Mouse (Mus musculus): ENCODE measurements around the gene Ppp1r12c. TPM values are rescaled to one million over a fixed set of nuclear protein-coding genes. Genes with fewer than 3 reads are reported as not detected.

The Ppp1r12c gene
- total and polyA plus RNA-seq, 3 experiments, result 55.8 to 103 (median 71.0) TPM

DNA sequence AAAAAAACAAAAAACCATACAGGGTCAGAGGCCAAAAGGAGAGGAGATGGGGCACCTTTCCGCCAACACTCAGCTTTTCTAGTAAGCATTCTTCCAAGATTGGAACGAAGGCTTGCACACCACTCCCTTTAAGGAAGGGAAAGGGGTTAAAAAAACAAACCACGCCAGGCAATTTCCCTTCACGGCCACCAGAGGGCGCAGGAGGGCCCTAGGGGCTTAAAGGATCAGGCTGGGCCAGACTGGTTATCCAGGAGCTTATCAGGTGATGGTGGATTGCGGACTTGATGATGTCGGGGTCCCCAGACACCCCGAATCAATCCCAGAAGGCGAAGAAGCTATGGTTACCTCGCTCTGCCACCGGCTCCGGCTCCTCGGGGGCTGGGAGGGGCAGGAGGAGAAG is 11.8 kb upstream of the Ppp1r12c start:
- Histone ChIP-seq H3K4me3 (replicated peaks in 1 of 3; ENCODE audit: low read depth in 2 of 3, low read length in 2 of 3, poor library complexity in 1 of 3) (no peak overlapping the region), H3K27me3 (replicated peaks) (no peaks in the 10 kb centered on the region), H3K9me3 (replicated peaks; ENCODE audit: low read length) (no peaks in the 10 kb centered on the region), H3K9ac (ENCODE audit: insufficient read depth, low read depth) (no peak overlapping the region), H3K4me1 (ENCODE audit: control insufficient read depth in 1 of 2, insufficient read depth in 2 of 2) (peaks cover 5 to 22% of the 10 kb centered on the region in 2 experiments; a peak in 3 of 4 replicates), H3K36me3 (replicated peaks in 1 of 2; ENCODE audit: control insufficient read depth in 1 of 2, insufficient read depth in 1 of 2, low read length in 1 of 2) (no peaks in the 10 kb centered on the region), H3K4me2 (ENCODE audit: insufficient read depth, low read depth, poor library complexity, severe bottlenecking) (no peak overlapping the region), H3K79me2 (replicated peaks; ENCODE audit: control insufficient read depth, extremely low read depth, insufficient read depth, poor library complexity, severe bottlenecking) (no peaks in the 10 kb centered on the region), H3K27ac (ENCODE audit: insufficient read depth, low read depth) (no peak overlapping the region)
- TF ChIP-seq E2F4 (IDR thresholded peaks at IDR 0.05; ENCODE audit: insufficient replicate concordance, low read depth, low read length) (no peak), MAX (IDR thresholded peaks at IDR 0.05; ENCODE audit: low read length) (no peak), ETS1 (conservative IDR thresholded peaks at IDR 0.05; ENCODE audit: low read depth, low read length) (no peak), ELF1 (IDR thresholded peaks at IDR 0.05; ENCODE audit: low read depth, low read length) (no peak), EP300 (IDR thresholded peaks at IDR 0.05; ENCODE audit: low read length) (no peak), USF2 (conservative IDR thresholded peaks at IDR 0.05; ENCODE audit: low read depth, low read length) (no peak), CTCF (conservative IDR thresholded peaks at IDR 0.05 in 1 of 2, IDR thresholded peaks at IDR 0.05 in 1 of 2; ENCODE audit: low read depth in 2 of 2, low read length in 2 of 2) (peak; percentile 85 to 96), RCOR1 (conservative IDR thresholded peaks at IDR 0.05; ENCODE audit: low read depth, low read length) (no peak), NELFE (IDR thresholded peaks at IDR 0.05; ENCODE audit: low read depth, low read length) (no peak), MYC (IDR thresholded peaks at IDR 0.05; ENCODE audit: low read depth, low read length) (no peak), ZC3H11A (IDR thresholded peaks at IDR 0.05; ENCODE audit: low read depth, low read length) (no peak), TCF12 (IDR thresholded peaks at IDR 0.05; ENCODE audit: low read depth, low read length) (no peak), RAD21 (IDR thresholded peaks at IDR 0.05; ENCODE audit: low read depth, low read length) (peak; percentile 39), POLR2AphosphoS2 (IDR thresholded peaks at IDR 0.05; ENCODE audit: low read depth, low read length) (no peak), GABPA (IDR thresholded peaks at IDR 0.05; ENCODE audit: insufficient replicate concordance, low read depth, low read length) (no peak), BHLHE40 (IDR thresholded peaks at IDR 0.05; ENCODE audit: low read depth, low read length) (no peak), ZMIZ1 (IDR thresholded peaks at IDR 0.05; ENCODE audit: low read depth, low read length) (no peak), MAZ (IDR thresholded peaks at IDR 0.05; ENCODE audit: low read depth, low read length) (no peak), NRF1 (IDR thresholded peaks at IDR 0.05; ENCODE audit: low read depth, low read length) (no peak), KAT2A (IDR thresholded peaks at IDR 0.05; ENCODE audit: insufficient replicate concordance, low read length) (no peak), ZNF384 (IDR thresholded peaks at IDR 0.05; ENCODE audit: low read depth, low read length) (peak; percentile 78), IRF4 (IDR thresholded peaks at IDR 0.05; ENCODE audit: low read depth, low read length) (no peak), SIN3A (IDR thresholded peaks at IDR 0.05; ENCODE audit: low read length) (no peak), MEF2A (IDR thresholded peaks at IDR 0.05; ENCODE audit: borderline replicate concordance, low read depth, low read length) (no peak), PAX5 (IDR thresholded peaks at IDR 0.05; ENCODE audit: low read length) (no peak), ZKSCAN1 (IDR thresholded peaks at IDR 0.05; ENCODE audit: borderline replicate concordance, low read depth, low read length) (no peak), SMC3 (IDR thresholded peaks at IDR 0.05; ENCODE audit: low read depth, low read length) (peak; percentile 68), JUN (IDR thresholded peaks at IDR 0.05; ENCODE audit: insufficient read depth, low read depth, low read length) (no peak), CHD1 (IDR thresholded peaks at IDR 0.05; ENCODE audit: low read depth, low read length) (no peak), MAFK (IDR thresholded peaks at IDR 0.05; ENCODE audit: insufficient replicate concordance, low read length) (no peak), TBP (conservative IDR thresholded peaks at IDR 0.05; ENCODE audit: low read depth, low read length) (no peak), HCFC1 (IDR thresholded peaks at IDR 0.05; ENCODE audit: low read depth, low read length) (no peak)
- in situ Hi-C loops (cut with MboI; ENCODE audit: low pct_ligation_motif_present, low pct_unique_long_range_greater_than_20kb, low sequenced_read_pairs), result loop anchor here (10.0 kb wide), 1 partner anchor 388 kb away; no protein-coding TSS in a partner anchor
- peak; percentile 67 for DNase-seq (ENCODE audit: extremely low read depth)
- dilution Hi-C loops (cut with MboI; ENCODE audit: extremely low pct_ligation_motif_present, extremely low pct_unique_long_range_greater_than_20kb, low sequenced_read_pairs), result no loop called here
